Mouse (Mus musculus) midbrain, embryonic 13.5 days (tissue): ENCODE data around the gene Gm9887. TPM values are rescaled to one million over a fixed set of nuclear protein-coding genes. Genes with fewer than 3 reads are reported as not detected.
"Not testable (repeated sequence)": the region's sequence is repeated elsewhere in the genome, so short reads cannot be mapped to it uniquely, and the experiment has no call there.

ENCODE experiments used
- ATAC-seq: fragments of 200-750 bp; cut with Nextera tagmentation; 2 replicates; pipeline ENCODE4 v1.8.0; 2017; ENCODE audit warnings: mild to moderate bottlenecking, moderate TSS enrichment, moderate library complexity
- H3K27ac ChIP-seq: fragments of 300-500 bp; sonication (generic); 2 replicates; pipeline ENCODE4 v1.5.1; 2015; ENCODE audit warnings: inconsistent platforms, mild to moderate bottlenecking, moderate library complexity
- H3K27me3 ChIP-seq: fragments of 300-500 bp; sonication (generic); 2 replicates; pipeline ENCODE4 v1.6.1; 2015; ENCODE audit warnings: mild to moderate bottlenecking, inconsistent platforms
- H3K36me3 ChIP-seq: fragments of 300-500 bp; sonication (generic); 2 replicates; pipeline ENCODE4 v1.6.1; 2015; ENCODE audit warnings: mild to moderate bottlenecking, inconsistent platforms
- H3K4me1 ChIP-seq: fragments of 300-500 bp; sonication (generic); replicated peaks from 2 replicates; pipeline ENCODE4 v1.6.1; 2015; ENCODE audit warnings: inconsistent platforms
- H3K4me2 ChIP-seq: fragments of 300-500 bp; sonication (generic); replicated peaks from 2 replicates; pipeline ENCODE4 v1.6.1; 2015; ENCODE audit warnings: moderate library complexity, mild to moderate bottlenecking, inconsistent platforms
- H3K4me3 ChIP-seq: fragments of 300-500 bp; sonication (generic); replicated peaks from 2 replicates; pipeline ENCODE4 v1.5.1; 2015; ENCODE audit warnings: mild to moderate bottlenecking, inconsistent platforms
- H3K9ac ChIP-seq: fragments of 300-500 bp; sonication (generic); replicated peaks from 2 replicates; pipeline ENCODE4 v1.6.1; 2015; ENCODE audit warnings: mild to moderate bottlenecking, inconsistent platforms
- H3K9me3 ChIP-seq: fragments of 300-500 bp; sonication (generic); 2 replicates; pipeline ENCODE4 v1.6.1; 2016; ENCODE audit warnings: mild to moderate bottlenecking, inconsistent platforms
- WGBS: fragments of 180-500 bp; shearing (Covaris S2); methylation state at CpG from one replicate; pipeline ENCODE4 v1.1.7; 2015; 5-methylcytosine and 5-hydroxymethylcytosine counted together
- polyA plus RNA-seq: library from polyadenylated mRNA; unstranded; fragments of >200 nt; fragmentation: Nextera tagmentation; extraction: Ambion mirVana; gene quantifications from 2 replicates; pipeline ENCODE4 v1.2.1, GENCODE M21; 2015

The Gm9887 gene
- polyA plus RNA-seq, 1 experiment from 2014 or later = 1.5 TPM

DNA sequence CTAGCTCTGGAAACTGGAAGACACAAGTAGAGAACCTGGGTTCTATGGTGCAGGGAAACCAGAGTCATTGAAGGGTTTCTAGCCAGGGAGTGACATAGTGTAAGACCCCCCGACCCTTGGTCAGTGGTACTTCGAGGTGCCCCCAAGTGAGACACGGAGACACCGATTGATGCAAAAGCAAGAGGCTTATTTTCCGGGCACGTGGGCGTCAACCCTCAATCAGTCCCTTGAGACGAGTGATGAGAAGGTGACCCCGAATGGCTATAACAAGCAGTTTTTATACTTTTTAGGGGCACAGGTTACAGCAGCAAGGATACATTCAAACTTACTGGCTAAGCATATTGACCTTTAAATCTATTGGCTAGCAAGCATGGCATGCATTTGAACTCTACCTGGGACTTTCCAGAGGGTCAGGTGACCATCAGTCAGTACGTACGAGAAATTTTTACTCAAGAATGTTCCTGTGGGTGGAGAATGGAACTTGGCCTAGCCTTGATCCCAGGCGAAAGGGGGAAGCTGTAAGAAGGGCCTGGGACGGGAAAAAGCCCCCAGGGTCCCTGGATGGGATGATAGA, 30.4 kb upstream of the Gm9887 start:
- Histone ChIP-seq H3K9ac (no peak overlapping the region), H3K36me3 (no peaks in the 10 kb centered on the region), H3K27ac (no peak overlapping the region), H3K9me3 (no peaks in the 10 kb centered on the region), H3K27me3 (no peaks in the 10 kb centered on the region), H3K4me1 (no peaks in the 10 kb centered on the region), H3K4me2 (no peak overlapping the region), H3K4me3 (no peak overlapping the region)
- 94% methylated on average over 13 of the region's 13 CpGs for WGBS
- ATAC-seq = no peak

DNA sequence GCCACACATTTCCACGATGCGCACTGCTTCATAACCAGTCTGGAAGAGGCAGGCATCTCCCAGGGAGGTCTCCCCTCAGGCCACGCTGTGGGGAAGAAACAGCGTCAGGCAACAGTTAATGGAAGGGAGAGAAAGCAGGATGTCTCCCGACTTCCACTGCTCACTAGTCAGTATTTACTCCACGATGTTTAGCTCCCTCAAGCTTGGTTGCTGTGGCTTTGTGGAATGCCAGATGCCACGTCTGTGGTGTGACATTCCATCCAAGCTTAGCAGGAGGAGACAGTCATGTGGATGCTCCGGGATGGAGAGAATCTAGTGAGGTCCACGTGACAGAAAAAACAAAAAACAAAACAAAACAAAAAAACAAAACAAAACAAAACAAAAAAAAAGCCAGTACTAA, 29.8 kb upstream of the Gm9887 start:
- no peak for ATAC-seq
- Histone ChIP-seq H3K27ac (no peak overlapping the region), H3K9ac (no peak overlapping the region), H3K27me3 (no peaks in the 10 kb centered on the region), H3K36me3 (no peaks in the 10 kb centered on the region), H3K4me3 (no peak overlapping the region), H3K4me1 (no peaks in the 10 kb centered on the region), H3K4me2 (no peak overlapping the region), H3K9me3 (no peaks in the 10 kb centered on the region)
- WGBS = 65% methylated on average over 9 of the region's 9 CpGs

DNA sequence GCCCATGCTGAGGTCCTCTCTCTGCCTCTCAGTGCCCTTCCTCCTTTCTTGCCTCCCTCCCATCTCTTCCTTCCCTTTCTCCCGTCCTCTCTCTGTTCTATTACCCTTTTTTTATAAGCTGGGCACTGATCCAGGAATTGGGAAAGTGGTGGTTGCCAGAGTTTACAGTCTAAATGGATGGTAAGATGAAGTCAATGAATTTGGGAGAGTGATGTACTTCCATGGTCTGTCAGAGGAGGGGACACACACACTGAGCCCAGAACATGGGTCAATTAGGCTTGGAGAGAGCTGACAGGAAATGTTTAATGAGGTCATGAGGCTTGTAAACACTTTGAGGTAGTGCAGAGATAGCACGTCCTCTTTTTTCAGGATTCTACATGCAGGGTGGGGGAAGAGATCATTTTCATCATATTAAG, 28.6 kb upstream of the Gm9887 start:
- H3K27ac ChIP-seq = no peak overlapping the region
- no peaks in the 10 kb centered on the region for H3K9me3 ChIP-seq
- no peak overlapping the region for H3K4me2 ChIP-seq
- no peaks in the 10 kb centered on the region for H3K4me1 ChIP-seq
- 67% methylated on average over 2 of the region's 2 CpGs for WGBS
- no peak overlapping the region for H3K9ac ChIP-seq
- H3K27me3 ChIP-seq = no peaks in the 10 kb centered on the region
- H3K4me3 ChIP-seq = no peak overlapping the region
- no peak for ATAC-seq
- H3K36me3 ChIP-seq = no peaks in the 10 kb centered on the region

DNA sequence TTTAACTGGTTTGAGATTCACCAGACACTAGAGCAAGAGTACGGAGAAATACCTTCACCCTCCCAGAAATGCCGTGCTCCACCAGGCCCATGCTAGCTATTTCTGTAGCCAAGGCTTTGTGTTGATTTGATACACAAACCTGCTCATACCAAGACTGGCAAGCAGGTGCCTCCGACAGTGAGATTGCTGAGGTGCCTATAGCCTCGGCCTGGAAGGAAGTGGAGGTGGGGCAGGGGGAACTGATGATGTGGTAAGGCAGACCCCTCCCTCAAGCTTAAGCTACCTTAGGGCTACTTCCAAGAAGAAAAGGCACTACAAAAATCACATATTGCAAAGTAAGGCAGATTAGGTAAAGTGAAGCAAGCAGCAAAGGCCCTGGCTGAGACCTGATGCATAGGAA, 28.1 kb upstream of the Gm9887 start:
- no peak overlapping the region for H3K27ac ChIP-seq
- H3K27me3 ChIP-seq = no peaks in the 10 kb centered on the region
- H3K4me3 ChIP-seq = no peak overlapping the region
- WGBS = 88% methylated on average over 4 of the region's 4 CpGs
- H3K36me3 ChIP-seq = no peaks in the 10 kb centered on the region
- H3K9ac ChIP-seq = no peak overlapping the region
- ATAC-seq = no peak
- H3K4me2 ChIP-seq = no peak overlapping the region
- H3K4me1 ChIP-seq = no peaks in the 10 kb centered on the region
- no peaks in the 10 kb centered on the region for H3K9me3 ChIP-seq

DNA sequence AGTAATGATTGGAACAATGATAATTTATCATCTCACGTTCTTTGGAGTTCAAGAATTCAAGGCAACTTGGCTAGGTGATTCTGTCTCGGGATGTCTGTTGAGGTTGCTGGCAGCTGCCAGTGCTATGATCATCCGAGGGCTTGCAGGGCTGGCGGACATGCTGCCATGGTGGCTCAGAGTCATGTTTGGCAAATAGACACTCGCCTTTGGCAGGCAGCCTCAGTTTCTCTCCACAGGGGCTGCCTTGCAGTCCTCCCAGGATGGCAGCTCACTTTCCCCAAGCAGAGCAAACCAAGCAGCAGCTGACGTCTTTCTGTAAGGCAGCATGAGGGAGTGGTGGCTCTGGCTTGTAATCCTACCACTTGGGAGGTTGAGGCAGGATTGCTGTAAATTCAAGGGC, 22.2 kb upstream of the Gm9887 start:
- no peak overlapping the region for H3K27ac ChIP-seq
- H3K27me3 ChIP-seq = no peaks in the 10 kb centered on the region
- H3K4me2 ChIP-seq = no peak overlapping the region
- ATAC-seq = no peak
- no peaks in the 10 kb centered on the region for H3K9me3 ChIP-seq
- no peaks in the 10 kb centered on the region for H3K4me1 ChIP-seq
- H3K36me3 ChIP-seq = no peaks in the 10 kb centered on the region
- H3K4me3 ChIP-seq = no peak overlapping the region
- H3K9ac ChIP-seq = no peak overlapping the region
- 81% methylated on average over 6 of the region's 6 CpGs for WGBS

DNA sequence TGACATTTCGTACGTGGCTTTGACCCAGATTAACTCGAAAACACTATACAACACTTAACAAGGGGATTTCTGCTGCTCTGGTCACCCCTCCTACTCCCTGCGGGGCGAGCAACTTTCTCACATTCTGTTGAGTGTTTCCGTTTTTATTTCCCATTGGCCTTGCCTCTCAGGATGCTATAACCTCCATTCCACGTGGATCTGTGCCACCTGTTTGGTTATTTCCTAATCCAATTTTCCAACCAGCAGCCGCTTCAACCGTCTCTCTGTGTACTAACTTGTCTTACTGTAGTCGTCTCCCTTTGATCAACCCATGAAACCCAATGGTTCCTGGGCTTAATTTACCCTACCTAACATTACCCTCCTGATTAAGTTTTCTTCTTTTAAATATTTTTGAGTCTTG, 20.8 kb upstream of the Gm9887 start:
- Histone ChIP-seq H3K27ac (no peak overlapping the region), H3K36me3 (no peaks in the 10 kb centered on the region)
- no peak for ATAC-seq

DNA sequence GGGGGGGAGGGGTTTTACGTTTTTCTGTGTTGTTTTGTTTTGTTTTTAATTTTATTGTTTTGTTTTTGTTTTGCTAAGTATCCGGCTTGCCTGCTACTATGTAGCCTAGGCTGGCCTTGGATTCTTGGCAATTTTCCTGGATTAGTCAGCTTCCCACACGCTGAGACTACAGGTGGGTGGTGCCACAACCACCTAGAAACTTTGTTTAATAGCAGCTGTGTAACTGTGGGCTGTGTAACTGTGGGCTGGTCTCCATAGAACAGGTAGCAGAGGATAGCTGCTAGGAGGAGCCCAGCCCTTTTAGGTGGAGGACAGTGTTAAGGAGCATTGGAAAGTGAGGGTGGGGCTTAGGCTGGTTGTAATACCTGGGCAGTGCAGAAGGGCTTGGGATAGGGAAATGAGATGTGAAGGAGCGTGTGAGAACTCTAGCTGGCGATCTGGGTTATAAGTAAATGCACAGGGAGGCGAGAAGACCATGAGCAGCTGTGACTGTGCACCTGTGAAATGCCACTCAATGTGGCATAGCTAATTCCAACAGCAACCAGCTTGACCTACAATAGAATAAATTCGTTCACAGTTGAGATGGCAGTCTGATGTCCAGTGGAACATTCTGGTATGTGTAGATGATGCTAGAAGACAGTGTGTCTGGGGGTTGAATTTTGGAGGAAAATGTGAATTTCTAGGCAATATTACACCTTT, 17.9 kb upstream of the Gm9887 start:
- WGBS = 84% methylated on average over 7 of the region's 7 CpGs
- H3K4me2 ChIP-seq = no peak overlapping the region
- H3K27me3 ChIP-seq = no peaks in the 10 kb centered on the region
- H3K36me3 ChIP-seq = no peaks in the 10 kb centered on the region
- no peaks in the 10 kb centered on the region for H3K4me1 ChIP-seq
- no peak overlapping the region for H3K4me3 ChIP-seq
- H3K27ac ChIP-seq = no peak overlapping the region
- no peaks in the 10 kb centered on the region for H3K9me3 ChIP-seq
- ATAC-seq = no peak
- H3K9ac ChIP-seq = no peak overlapping the region

More for the DNA sequence above, 20.8 kb upstream of the Gm9887 start:
- Histone ChIP-seq H3K4me1 (no peaks in the 10 kb centered on the region), H3K4me3 (no peak overlapping the region), H3K27me3 (no peaks in the 10 kb centered on the region), H3K9me3 (no peaks in the 10 kb centered on the region), H3K9ac (no peak overlapping the region), H3K4me2 (no peak overlapping the region)
- 81% methylated on average over 10 of the region's 10 CpGs for WGBS

DNA sequence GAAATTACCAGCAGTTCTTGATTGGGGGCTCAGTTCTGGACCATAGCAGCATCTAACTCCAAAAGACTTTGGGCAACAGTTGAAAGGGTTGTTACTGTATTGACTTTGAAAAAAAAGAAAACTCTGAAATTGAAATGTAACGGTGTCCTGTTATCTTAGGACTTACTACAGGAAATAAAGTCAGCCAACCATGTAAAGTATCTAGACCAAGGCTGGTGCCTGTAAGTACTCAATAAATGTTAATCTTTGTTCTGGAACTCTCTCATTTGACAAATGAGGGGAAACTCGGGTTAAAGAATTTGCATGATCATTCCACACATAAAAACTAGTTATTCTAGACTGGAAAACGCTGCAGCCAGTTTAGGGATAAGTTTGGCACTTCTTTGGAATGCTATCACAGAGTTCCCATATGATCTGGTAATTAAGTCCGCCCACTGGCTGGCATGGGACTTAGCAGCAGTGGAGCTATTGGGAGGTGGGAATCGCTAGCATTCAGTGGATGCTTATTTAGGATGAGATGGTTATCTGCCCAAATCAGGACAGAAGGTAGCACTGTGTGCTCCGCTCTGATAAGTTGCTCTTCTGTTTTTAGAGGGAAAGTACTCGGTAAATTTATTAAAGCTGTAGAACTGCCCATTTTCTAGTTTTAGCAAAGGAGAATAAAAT, 17.1 kb upstream of the Gm9887 start:
- Histone ChIP-seq H3K9me3 (no peaks in the 10 kb centered on the region), H3K4me1 (no peaks in the 10 kb centered on the region), H3K4me2 (no peak overlapping the region), H3K36me3 (no peaks in the 10 kb centered on the region), H3K4me3 (no peak overlapping the region), H3K9ac (no peak overlapping the region), H3K27me3 (no peaks in the 10 kb centered on the region), H3K27ac (no peak overlapping the region)
- 70% methylated on average over 7 of the region's 7 CpGs for WGBS
- ATAC-seq = no peak

DNA sequence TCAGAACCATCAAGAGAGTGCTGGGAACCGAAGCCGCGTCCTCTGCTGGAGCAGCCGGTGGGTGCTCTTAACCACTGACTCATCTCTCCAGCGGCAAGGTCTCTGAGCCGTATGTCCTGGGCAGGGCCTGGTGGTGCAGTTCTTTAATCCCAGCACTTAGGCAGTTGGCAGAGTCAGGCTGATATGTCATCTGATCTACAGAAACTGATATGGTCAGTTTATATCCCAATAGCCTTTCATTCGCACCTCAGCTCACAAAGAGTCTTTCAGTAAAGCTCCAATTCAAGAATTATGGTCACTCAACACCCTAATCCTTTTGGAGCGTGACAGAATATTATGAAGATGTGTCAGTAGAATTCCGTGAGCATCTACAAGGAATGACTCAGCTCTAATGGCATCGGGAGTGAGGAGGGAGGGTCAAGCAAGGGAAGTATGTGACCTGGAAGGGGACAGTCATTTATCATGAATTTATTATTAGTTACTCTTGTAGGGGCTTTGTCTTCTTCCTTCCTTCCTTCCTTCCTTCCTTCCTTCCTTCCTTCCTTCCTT, 16.1 kb upstream of the Gm9887 start:
- ATAC-seq = no peak
- H3K9ac ChIP-seq = no peak overlapping the region
- WGBS = 88% methylated on average over 10 of the region's 10 CpGs
- H3K4me3 ChIP-seq = no peak overlapping the region
- no peaks in the 10 kb centered on the region for H3K9me3 ChIP-seq
- H3K27me3 ChIP-seq = no peaks in the 10 kb centered on the region
- no peak overlapping the region for H3K4me2 ChIP-seq
- no peak overlapping the region for H3K27ac ChIP-seq
- H3K36me3 ChIP-seq = no peaks in the 10 kb centered on the region
- no peaks in the 10 kb centered on the region for H3K4me1 ChIP-seq

DNA sequence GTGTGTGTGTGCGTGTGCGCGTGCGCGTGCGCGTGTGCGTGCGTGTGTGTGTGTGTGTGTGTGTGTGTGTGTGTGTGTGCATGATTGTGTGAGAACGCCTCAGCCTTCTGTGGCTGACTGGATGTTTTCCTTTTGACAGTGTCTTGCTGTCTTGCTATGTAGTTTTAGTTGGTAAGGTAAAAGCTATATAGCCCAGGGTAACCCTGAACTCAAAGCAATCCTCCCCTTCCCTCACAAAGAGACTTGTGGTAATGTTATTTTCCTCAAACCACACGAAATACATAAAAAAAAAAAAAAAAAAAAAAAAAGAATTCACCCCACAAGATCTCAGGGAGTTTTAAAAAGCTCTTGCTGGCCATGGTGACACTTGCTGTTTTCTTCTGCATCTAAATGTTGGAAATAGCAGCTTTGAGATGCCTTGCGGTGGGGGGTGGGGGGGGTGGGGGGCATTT, 14.0 kb upstream of the Gm9887 start:
- not testable (repeated sequence) for H3K27me3 ChIP-seq, H3K27ac ChIP-seq, H3K4me1 ChIP-seq, H3K9ac ChIP-seq, H3K4me2 ChIP-seq, H3K36me3 ChIP-seq, ATAC-seq, H3K4me3 ChIP-seq, H3K9me3 ChIP-seq
- 86% methylated on average over 11 of the region's 12 CpGs for WGBS

DNA sequence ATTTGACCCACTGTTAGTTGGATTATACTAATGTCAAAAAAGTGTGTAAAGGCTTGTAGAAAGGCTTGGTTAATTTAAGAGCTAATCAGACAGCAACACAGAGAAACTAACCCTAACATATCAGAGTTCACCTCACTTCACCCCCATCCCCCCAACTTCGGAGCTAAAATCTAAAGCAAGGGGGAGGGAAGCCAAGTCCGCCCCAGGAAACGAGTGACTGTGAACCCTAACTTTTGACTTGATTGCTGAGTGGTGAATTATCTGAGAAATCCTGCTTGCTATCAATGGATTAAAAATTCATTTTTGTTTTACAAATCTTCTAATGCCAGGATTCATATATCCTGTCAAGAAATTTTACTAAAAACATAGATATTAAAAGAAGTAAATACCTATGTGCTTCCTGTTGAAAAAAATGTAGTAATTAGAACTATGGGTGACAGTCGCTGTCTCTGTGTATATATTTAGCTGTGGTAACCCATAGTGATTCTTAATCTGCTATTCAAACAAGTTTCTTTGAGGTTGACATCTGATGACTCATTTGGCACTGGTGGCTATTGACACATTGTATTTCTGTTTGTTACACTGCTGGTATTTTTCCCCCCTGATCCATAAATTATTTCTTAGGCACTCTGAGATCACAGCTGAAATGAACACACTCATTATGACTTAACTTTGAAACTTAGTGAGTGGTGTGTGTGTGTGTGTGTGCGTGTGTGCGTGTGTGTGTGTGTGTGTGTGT, 13.5 kb upstream of the Gm9887 start:
- H3K4me1 ChIP-seq = no peaks in the 10 kb centered on the region
- 67% methylated on average over 6 of the region's 6 CpGs for WGBS
- no peaks in the 10 kb centered on the region for H3K9me3 ChIP-seq
- H3K36me3 ChIP-seq = no peaks in the 10 kb centered on the region
- no peak overlapping the region for H3K9ac ChIP-seq
- H3K4me3 ChIP-seq = no peak overlapping the region
- no peak overlapping the region for H3K27ac ChIP-seq
- H3K27me3 ChIP-seq = no peaks in the 10 kb centered on the region
- no peak overlapping the region for H3K4me2 ChIP-seq
- ATAC-seq = no peak

DNA sequence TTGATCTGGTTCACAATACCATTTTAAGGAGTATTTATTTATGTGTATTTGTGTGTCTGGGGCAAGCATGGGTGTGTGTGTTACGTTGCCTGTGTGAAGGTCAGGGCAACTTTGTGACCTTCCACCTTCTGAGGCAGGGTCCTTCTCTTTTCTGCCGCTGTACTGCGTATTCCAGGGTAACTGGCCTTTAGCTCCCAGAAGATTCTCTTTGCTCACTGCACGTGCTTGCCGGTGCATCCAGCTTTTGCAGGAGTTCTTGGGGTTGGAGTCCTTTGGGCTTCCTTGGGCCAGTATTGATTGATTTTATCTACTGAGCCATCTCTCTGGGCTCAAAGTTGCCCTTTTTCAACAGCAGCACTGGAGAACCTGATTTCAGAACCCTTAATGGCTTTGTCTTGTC, 12.3 kb upstream of the Gm9887 start:
- no peak overlapping the region for H3K4me3 ChIP-seq
- no peak overlapping the region for H3K4me2 ChIP-seq
- no peaks in the 10 kb centered on the region for H3K27me3 ChIP-seq
- H3K4me1 ChIP-seq = no peaks in the 10 kb centered on the region
- ATAC-seq = no peak
- H3K9ac ChIP-seq = no peak overlapping the region
- H3K9me3 ChIP-seq = no peaks in the 10 kb centered on the region
- H3K36me3 ChIP-seq = no peaks in the 10 kb centered on the region
- 93% methylated on average over 5 of the region's 5 CpGs for WGBS
- no peak overlapping the region for H3K27ac ChIP-seq
